ENCODE assay signal across 21 mouse cellular contexts in the genomic region with DNA sequence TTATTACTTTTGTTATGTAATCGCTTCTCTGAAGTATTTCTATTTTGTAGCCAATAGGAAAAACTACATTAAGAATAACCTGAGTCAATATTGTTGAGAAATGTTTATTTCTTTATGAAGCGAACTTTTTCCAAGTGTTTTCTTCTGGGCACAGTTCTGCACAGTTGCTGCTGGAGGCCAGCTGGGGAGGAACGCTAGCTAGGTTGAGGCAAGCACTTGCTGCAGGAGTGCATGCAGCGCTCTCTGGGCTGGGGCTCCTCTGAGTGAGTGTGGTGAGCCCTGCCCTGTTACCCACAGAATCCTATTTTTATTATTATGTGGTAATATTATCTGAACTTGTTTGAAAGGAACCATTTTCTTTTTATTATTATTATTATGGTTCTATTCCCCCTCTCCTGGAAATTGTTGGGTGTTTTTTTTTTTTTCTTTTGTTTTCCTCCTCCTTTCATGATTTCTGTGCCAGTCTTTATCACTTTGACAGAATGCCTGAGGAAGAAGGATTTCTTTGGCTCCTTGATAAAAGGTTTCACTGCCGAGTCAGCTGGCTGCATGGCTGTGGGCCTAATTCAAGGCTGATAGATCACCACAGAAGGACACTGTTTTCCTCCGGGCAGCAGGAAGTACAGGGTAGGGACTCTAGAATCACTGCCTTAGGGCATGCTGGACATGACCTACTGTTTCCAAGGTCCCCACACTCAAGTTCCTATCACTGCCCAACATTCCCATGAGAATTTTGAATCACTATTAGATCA.
DNase-seq lines count a peak whose midpoint lies in the region; ATAC-seq and TF ChIP-seq lines count a peak whose summit lies in the region.
"Had no signal": no experiment of that assay in that cellular context is flagged by ENCODE, and none has a peak within 500 bp of the region (broad histone marks: within the 10 kb centered on the region; RNA-seq: fewer than 3 reads in every experiment).

No protein-coding gene starts in this region.

- no peaks in the 10 kb centered on the region for H3K36me3 ChIP-seq in forebrain, embryonic 13.5 days (ENCODE audit: poor library complexity, severe bottlenecking)
- H3K36me3 ChIP-seq in forebrain, postnatal 0 days (ENCODE audit: insufficient read depth) = no peaks in the 10 kb centered on the region
- H3K36me3 ChIP-seq: embryonic facial prominence, embryonic 15.5 days; heart, embryonic 15.5 days; hindbrain, embryonic 15.5 days had no signal

- 69% methylated on average over 6 of the region's 6 CpGs for WGBS in forebrain, embryonic 13.5 days
- WGBS in forebrain, postnatal 0 days = 58% methylated on average over 6 of the region's 6 CpGs

- no peak for TF ChIP-seq CTCF in forebrain, postnatal 0 days (IDR thresholded peaks at IDR 0.05; ENCODE audit: low read depth)
- TF ChIP-seq CTCF in gastrocnemius, adult 2 months (IDR thresholded peaks at IDR 0.05) = no peak

- no peaks in the 10 kb centered on the region for H3K9me3 ChIP-seq in forebrain, embryonic 13.5 days (replicated peaks)
- no peaks in the 10 kb centered on the region for H3K9me3 ChIP-seq in forebrain, postnatal 0 days (ENCODE audit: low read length)
- H3K9me3 ChIP-seq: embryonic facial prominence, embryonic 15.5 days; heart, embryonic 15.5 days; hindbrain, embryonic 15.5 days had no signal

- DNase-seq in forebrain, postnatal 0 days = no peak
- DNase-seq in left cerebral cortex, postnatal 4 days = peak; percentile 8
- DNase-seq in left cerebral cortex, postnatal 25 days (ENCODE audit: low spot score in 2 of 2) = no peak
- DNase-seq in adrenal gland, postnatal 14 days = peak; percentile 38
- no peak for DNase-seq in ovary, adult 18-20 months (ENCODE audit: low spot score)
- no peak for DNase-seq in gastrocnemius, adult 2 months
- DNase-seq: cerebellum, adult 11-12 months; gastrocnemius, postnatal 36 days; heart, postnatal 36 days; kidney, adult 8-10 months; kidney, postnatal 14 days; lung, postnatal 4 days; midbrain, embryonic 14.5 days; right cerebral cortex, adult 18-20 months; right cerebral cortex, postnatal 4 days; thymus, adult 18-20 months; thymus, postnatal 36 days had no signal

- H3K4me2 ChIP-seq in forebrain, embryonic 13.5 days = no peak overlapping the region
- H3K4me2 ChIP-seq in forebrain, postnatal 0 days (ENCODE audit: low read depth) = no peak overlapping the region
- H3K4me2 ChIP-seq: embryonic facial prominence, embryonic 15.5 days; heart, embryonic 15.5 days; hindbrain, embryonic 15.5 days had no signal

- ATAC-seq in forebrain, embryonic 13.5 days = no peak
- ATAC-seq in forebrain, postnatal 0 days = no peak

- no peak overlapping the region for H3K4me3 ChIP-seq in forebrain, embryonic 13.5 days
- H3K4me3 ChIP-seq in forebrain, postnatal 0 days (ENCODE audit: low read depth, low read length) = no peak overlapping the region
- no peak overlapping the region for H3K4me3 ChIP-seq in gastrocnemius, adult 2 months
- H3K4me3 ChIP-seq: embryonic facial prominence, embryonic 15.5 days; heart, embryonic 15.5 days; hindbrain, embryonic 15.5 days had no signal

- H3K27ac ChIP-seq in forebrain, embryonic 13.5 days = peak overlapping the region; percentile 32; the same call in 1 of the 2 replicates
- H3K27ac ChIP-seq in forebrain, postnatal 0 days (ENCODE audit: low read depth, low read length) = no peak overlapping the region
- no peak overlapping the region for H3K27ac ChIP-seq in gastrocnemius, adult 2 months
- H3K27ac ChIP-seq: embryonic facial prominence, embryonic 15.5 days; heart, embryonic 15.5 days; hindbrain, embryonic 15.5 days had no signal

- H3K27me3 ChIP-seq in forebrain, embryonic 13.5 days = no peaks in the 10 kb centered on the region
- H3K27me3 ChIP-seq in forebrain, postnatal 0 days (ENCODE audit: insufficient read depth, low read length) = no peaks in the 10 kb centered on the region
- H3K27me3 ChIP-seq: embryonic facial prominence, embryonic 15.5 days; heart, embryonic 15.5 days; hindbrain, embryonic 15.5 days had no signal

- intact Hi-C loops in left cerebral cortex, postnatal 4 days (cut with DNase I) = no loop called here
- intact Hi-C loops in left cerebral cortex, postnatal 25 days (cut with DNase I) = loop anchor here (5.0 kb wide), 1 partner anchor 36 kb away; no protein-coding TSS in a partner anchor
- intact Hi-C loops in gastrocnemius, adult 2 months (cut with DNase I) = no loop called here

- H3K4me1 ChIP-seq in forebrain, embryonic 13.5 days = peaks cover 7% of the 10 kb centered on the region
- no peaks in the 10 kb centered on the region for H3K4me1 ChIP-seq in forebrain, postnatal 0 days (ENCODE audit: insufficient read depth)
- H3K4me1 ChIP-seq: embryonic facial prominence, embryonic 15.5 days; hindbrain, embryonic 15.5 days had no signal

- H3K9ac ChIP-seq in forebrain, embryonic 13.5 days = no peak overlapping the region
- H3K9ac ChIP-seq in forebrain, postnatal 0 days = no peak overlapping the region
- H3K9ac ChIP-seq: embryonic facial prominence, embryonic 15.5 days; heart, embryonic 15.5 days; hindbrain, embryonic 15.5 days had no signal

Comparison
In these comparisons a context has a peak if more than half of its experiments do, and no peak if none do; other contexts are left out.
1. DNase-seq: peak in left cerebral cortex, postnatal 4 days (single experiment) and adrenal gland, postnatal 14 days (single experiment); none in forebrain, postnatal 0 days (single experiment), left cerebral cortex, postnatal 25 days (0 of 2), ovary, adult 18-20 months (single experiment) and gastrocnemius, adult 2 months (single experiment).